Mouse (Mus musculus) bone marrow macrophage, adult 2 months (primary cell): ENCODE results near the gene Rnd3.

ENCODE experiments used
- CTCF ChIP-seq: IDR thresholded peaks from 2 replicates; pipeline ENCODE4 v1.5.1; 2012; ENCODE audit warnings: low read depth, mild to moderate bottlenecking, low read length, moderate library complexity
- POLR2A ChIP-seq: IDR thresholded peaks from 2 replicates; pipeline ENCODE4 v1.6.1; 2012; ENCODE audit warnings: mild to moderate bottlenecking, low read depth, low read length, borderline replicate concordance

GRCm38 (mm10) chr2:51128090-51128489 lies 20.8 kb downstream of the Rnd3 start:
- TF ChIP-seq CTCF (no peak), POLR2A (no peak)
